Mouse (Mus musculus): Measurements from ENCODE around the gene C3. TPM values are rescaled to one million over a fixed set of nuclear protein-coding genes. Genes with fewer than 3 reads are reported as not detected.
A peak's percentile ranks its signal among the peaks of the same experiment; 100 is the strongest.

The C3 gene
- polyA plus RNA-seq, 1 experiment from 2014 or later, result 2.1 TPM

- peak; percentile 0 for ATAC-seq
- H3K27ac ChIP-seq (ENCODE audit: low read depth, low read length), result peak overlapping the region; percentile 99
- H3K27me3 ChIP-seq (replicated peaks; ENCODE audit: control insufficient read depth, insufficient read depth, low read length), result 0 out of 2 replicates have a peak, but pooled peaks cover 2% of the 10 kb centered on the region
- peak overlapping the region; percentile 79 for H3K4me3 ChIP-seq (ENCODE audit: low read length)
- H3K4me2 ChIP-seq (ENCODE audit: low read length), result peak overlapping the region; percentile 92
- 5% methylated on average over 18 of the region's 18 CpGs for WGBS
- H3K4me1 ChIP-seq (ENCODE audit: control insufficient read depth, insufficient read depth, low read depth, low read length), result peaks cover 29% of the 10 kb centered on the region
- H3K36me3 ChIP-seq (ENCODE audit: control insufficient read depth, insufficient read depth, low read length), result peaks cover 6% of the 10 kb centered on the region
- peak overlapping the region; percentile 87 for H3K9ac ChIP-seq (ENCODE audit: low read depth, low read length)
- no peaks in the 10 kb centered on the region for H3K9me3 ChIP-seq (ENCODE audit: control insufficient read depth, low read length)
Measured at GRCm38 (mm10) chr17:57246663-57247392, 18.9 kb upstream of the C3 start.

- Histone ChIP-seq H3K9ac (ENCODE audit: low read depth, low read length) (no peak overlapping the region), H3K4me2 (ENCODE audit: low read length) (no peak overlapping the region), H3K27ac (ENCODE audit: low read depth, low read length) (no peak overlapping the region), H3K27me3 (replicated peaks; ENCODE audit: control insufficient read depth, insufficient read depth, low read length) (0 out of 2 replicates have a peak, but pooled peaks cover 2% of the 10 kb centered on the region), H3K4me1 (ENCODE audit: control insufficient read depth, insufficient read depth, low read depth, low read length) (peaks cover 26% of the 10 kb centered on the region), H3K4me3 (ENCODE audit: low read length) (no peak overlapping the region), H3K36me3 (ENCODE audit: control insufficient read depth, insufficient read depth, low read length) (peaks cover 10% of the 10 kb centered on the region), H3K9me3 (ENCODE audit: control insufficient read depth, low read length) (no peaks in the 10 kb centered on the region; the same call in 1 of the 2 replicates)
- whole genome bisulfite sequencing, result 93% methylated on average over 10 of the region's 10 CpGs
- no peak for ATAC-seq
Measured at GRCm38 (mm10) chr17:57245311-57245929, 17.5 kb upstream of the C3 start.

GRCm38 (mm10) chr17:57243650-57244370 lies 15.9 kb upstream of the C3 start:
- H3K9me3 ChIP-seq (ENCODE audit: control insufficient read depth, low read length), result no peaks in the 10 kb centered on the region; the same call in 1 of the 2 replicates
- no peak overlapping the region for H3K4me2 ChIP-seq (ENCODE audit: low read length)
- peaks cover 10% of the 10 kb centered on the region for H3K36me3 ChIP-seq (ENCODE audit: control insufficient read depth, insufficient read depth, low read length)
- 74% methylated on average over 10 of the region's 10 CpGs for WGBS
- ATAC-seq, result no peak
- H3K4me1 ChIP-seq (ENCODE audit: control insufficient read depth, insufficient read depth, low read depth, low read length), result peaks cover 15% of the 10 kb centered on the region
- no peaks in the 10 kb centered on the region for H3K27me3 ChIP-seq (replicated peaks; ENCODE audit: control insufficient read depth, insufficient read depth, low read length)
- no peak overlapping the region for H3K9ac ChIP-seq (ENCODE audit: low read depth, low read length)
- H3K27ac ChIP-seq (ENCODE audit: low read depth, low read length), result no peak overlapping the region
- H3K4me3 ChIP-seq (ENCODE audit: low read length), result no peak overlapping the region

- H3K4me2 ChIP-seq (ENCODE audit: low read length), result no peak overlapping the region
- H3K9me3 ChIP-seq (ENCODE audit: control insufficient read depth, low read length), result no peaks in the 10 kb centered on the region; the same call in 1 of the 2 replicates
- H3K27me3 ChIP-seq (replicated peaks; ENCODE audit: control insufficient read depth, insufficient read depth, low read length), result no peaks in the 10 kb centered on the region
- H3K4me3 ChIP-seq (ENCODE audit: low read length), result no peak overlapping the region
- peaks cover 20% of the 10 kb centered on the region for H3K36me3 ChIP-seq (ENCODE audit: control insufficient read depth, insufficient read depth, low read length)
- no peak overlapping the region for H3K27ac ChIP-seq (ENCODE audit: low read depth, low read length)
- 92% methylated on average over 9 of the region's 9 CpGs for WGBS
- no peak overlapping the region for H3K9ac ChIP-seq (ENCODE audit: low read depth, low read length)
- no peak for ATAC-seq
- no peaks in the 10 kb centered on the region for H3K4me1 ChIP-seq (ENCODE audit: control insufficient read depth, insufficient read depth, low read depth, low read length)
Measured at GRCm38 (mm10) chr17:57237181-57237580, 9.2 kb upstream of the C3 start.

GRCm38 (mm10) chr17:57235803-57236202 lies 7.9 kb upstream of the C3 start:
- no peak for ATAC-seq
- Histone ChIP-seq H3K9me3 (ENCODE audit: control insufficient read depth, low read length) (no peaks in the 10 kb centered on the region), H3K4me3 (ENCODE audit: low read length) (no peak overlapping the region), H3K36me3 (ENCODE audit: control insufficient read depth, insufficient read depth, low read length) (peaks cover 14% of the 10 kb centered on the region), H3K27ac (ENCODE audit: low read depth, low read length) (no peak overlapping the region), H3K4me2 (ENCODE audit: low read length) (no peak overlapping the region), H3K9ac (ENCODE audit: low read depth, low read length) (no peak overlapping the region), H3K4me1 (ENCODE audit: control insufficient read depth, insufficient read depth, low read depth, low read length) (no peaks in the 10 kb centered on the region), H3K27me3 (replicated peaks; ENCODE audit: control insufficient read depth, insufficient read depth, low read length) (no peaks in the 10 kb centered on the region)
- 94% methylated on average over 5 of the region's 5 CpGs for WGBS

GRCm38 (mm10) chr17:57234254-57234928 lies 6.5 kb upstream of the C3 start:
- no peak for ATAC-seq
- no peak overlapping the region for H3K4me3 ChIP-seq (ENCODE audit: low read length)
- H3K9me3 ChIP-seq (ENCODE audit: control insufficient read depth, low read length), result no peaks in the 10 kb centered on the region
- no peak overlapping the region for H3K9ac ChIP-seq (ENCODE audit: low read depth, low read length)
- H3K27me3 ChIP-seq (replicated peaks; ENCODE audit: control insufficient read depth, insufficient read depth, low read length), result no peaks in the 10 kb centered on the region
- H3K4me2 ChIP-seq (ENCODE audit: low read length), result no peak overlapping the region
- H3K27ac ChIP-seq (ENCODE audit: low read depth, low read length), result no peak overlapping the region
- 80% methylated on average over 12 of the region's 12 CpGs for WGBS
- H3K36me3 ChIP-seq (ENCODE audit: control insufficient read depth, insufficient read depth, low read length), result peaks cover 14% of the 10 kb centered on the region
- H3K4me1 ChIP-seq (ENCODE audit: control insufficient read depth, insufficient read depth, low read depth, low read length), result no peaks in the 10 kb centered on the region

GRCm38 (mm10) chr17:57233038-57233437 lies 5.1 kb upstream of the C3 start:
- H3K27me3 ChIP-seq (replicated peaks; ENCODE audit: control insufficient read depth, insufficient read depth, low read length), result no peaks in the 10 kb centered on the region
- no peak overlapping the region for H3K4me2 ChIP-seq (ENCODE audit: low read length)
- WGBS, result 50% methylated on average over 7 of the region's 7 CpGs
- no peak overlapping the region for H3K9ac ChIP-seq (ENCODE audit: low read depth, low read length)
- H3K36me3 ChIP-seq (ENCODE audit: control insufficient read depth, insufficient read depth, low read length), result peaks cover 13% of the 10 kb centered on the region
- H3K4me3 ChIP-seq (ENCODE audit: low read length), result no peak overlapping the region
- H3K9me3 ChIP-seq (ENCODE audit: control insufficient read depth, low read length), result no peaks in the 10 kb centered on the region
- no peaks in the 10 kb centered on the region for H3K4me1 ChIP-seq (ENCODE audit: control insufficient read depth, insufficient read depth, low read depth, low read length)
- no peak overlapping the region for H3K27ac ChIP-seq (ENCODE audit: low read depth, low read length)
- ATAC-seq, result no peak

- no peak overlapping the region for H3K4me2 ChIP-seq (ENCODE audit: low read length)
- no peaks in the 10 kb centered on the region for H3K4me1 ChIP-seq (ENCODE audit: control insufficient read depth, insufficient read depth, low read depth, low read length)
- H3K9me3 ChIP-seq (ENCODE audit: control insufficient read depth, low read length), result no peaks in the 10 kb centered on the region
- H3K27me3 ChIP-seq (replicated peaks; ENCODE audit: control insufficient read depth, insufficient read depth, low read length), result no peaks in the 10 kb centered on the region
- no peak overlapping the region for H3K27ac ChIP-seq (ENCODE audit: low read depth, low read length)
- no peak overlapping the region for H3K4me3 ChIP-seq (ENCODE audit: low read length)
- H3K9ac ChIP-seq (ENCODE audit: low read depth, low read length), result no peak overlapping the region
- 89% methylated on average over 1 of the region's 1 CpGs for WGBS
- no peak for ATAC-seq
- peaks cover 5% of the 10 kb centered on the region for H3K36me3 ChIP-seq (ENCODE audit: control insufficient read depth, insufficient read depth, low read length)
Measured at GRCm38 (mm10) chr17:57232200-57232599, 4.3 kb upstream of the C3 start.
